Mouse (Mus musculus) hindbrain, embryonic 11.5 days (tissue): ENCODE data around the gene Grip1. TPM values are rescaled to one million over a fixed set of nuclear protein-coding genes. Genes with fewer than 3 reads are reported as not detected.

ENCODE experiments used
- ATAC-seq: fragments of 200-750 bp; cut with Nextera tagmentation; 2 replicates; pipeline ENCODE4 v1.8.0; 2017; ENCODE audit warnings: mild to moderate bottlenecking, moderate TSS enrichment, moderate library complexity; ENCODE audit not compliant: low FRiP score
- DNase-seq: peaks from one replicate; pipeline ENCODE4 v3.0.0-alpha.2; 2015; ENCODE audit warnings: low spot score
- H3K27ac ChIP-seq: fragments of 300-500 bp; sonication (generic); 2 replicates; pipeline ENCODE4 v1.5.1; 2014; ENCODE audit warnings: mild to moderate bottlenecking, low read depth, low read length
- H3K27me3 ChIP-seq: fragments of 300-500 bp; sonication (generic); 2 replicates; pipeline ENCODE4 v1.6.1; 2014; ENCODE audit warnings: mild to moderate bottlenecking, low read length, moderate library complexity, mixed read lengths; ENCODE audit not compliant: control insufficient read depth, insufficient read depth
- H3K36me3 ChIP-seq: fragments of 300-500 bp; sonication (generic); 2 replicates; pipeline ENCODE4 v1.6.1; 2014; ENCODE audit warnings: mild to moderate bottlenecking, low read length, moderate library complexity, mixed read lengths; ENCODE audit not compliant: control insufficient read depth, insufficient read depth
- H3K4me1 ChIP-seq: fragments of 300-500 bp; sonication (generic); replicated peaks from 2 replicates; pipeline ENCODE4 v1.6.1; 2014; ENCODE audit warnings: low read length, mixed read lengths; ENCODE audit not compliant: control insufficient read depth, insufficient read depth
- H3K4me2 ChIP-seq: fragments of 300-500 bp; sonication (generic); replicated peaks from 2 replicates; pipeline ENCODE4 v1.6.1; 2014; ENCODE audit warnings: mild to moderate bottlenecking, low read depth, low read length
- H3K4me3 ChIP-seq: fragments of 300-500 bp; sonication (generic); 2 replicates; pipeline ENCODE4 v1.5.1; 2014; ENCODE audit warnings: low read depth, low read length
- H3K9ac ChIP-seq: fragments of 300-500 bp; sonication (generic); 2 replicates; pipeline ENCODE4 v1.6.1; 2014; ENCODE audit warnings: low read depth, low read length
- H3K9me3 ChIP-seq: fragments of 300-500 bp; sonication (generic); 2 replicates; pipeline ENCODE4 v1.6.1; 2016; ENCODE audit warnings: low read length; ENCODE audit not compliant: control insufficient read depth
- WGBS: fragments of 180-500 bp; shearing (Covaris S2); extraction: QIAGEN DNeasy Blood & Tissue Kit; methylation state at CpG from one replicate; pipeline ENCODE4 v1.1.7; 2014; 5-methylcytosine and 5-hydroxymethylcytosine counted together
- polyA plus RNA-seq: library from polyadenylated mRNA; unstranded; fragments of >200 nt; fragmentation: Nextera tagmentation; extraction: Ambion mirVana; gene quantifications from 2 replicates; pipeline ENCODE4 v1.2.1, GENCODE M21; 2014

Gene Grip1
- polyA plus RNA-seq, 1 experiment from 2014 or later, result 11.8 TPM

DNA sequence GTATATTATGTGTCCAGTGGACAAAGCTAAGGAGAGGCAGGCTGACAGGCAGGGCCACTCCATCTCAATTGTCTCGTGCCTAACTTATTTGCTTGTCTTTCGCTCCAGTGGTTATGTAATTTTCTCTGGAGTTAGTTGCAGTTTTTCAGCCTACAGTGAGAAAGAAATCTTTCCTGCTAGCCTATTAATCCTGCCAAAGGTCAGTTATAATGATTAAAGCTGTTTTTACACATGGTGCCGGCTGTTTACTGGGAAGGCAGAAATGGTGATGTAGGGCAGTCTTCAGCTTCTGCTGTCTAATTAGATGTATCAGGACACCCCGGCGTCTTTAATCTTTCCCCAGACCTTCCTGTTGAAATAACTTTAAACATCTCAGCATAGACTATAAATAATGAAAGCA lies 276.6 kb downstream of the Grip1 start:
- no peak overlapping the region for H3K9ac ChIP-seq
- ATAC-seq, result no peak
- no peak for DNase-seq
- H3K4me1 ChIP-seq, result 0 out of 2 replicates have a peak, but pooled peaks cover 2% of the 10 kb centered on the region
- H3K4me2 ChIP-seq, result no peak overlapping the region
- H3K27ac ChIP-seq, result no peak overlapping the region
- H3K27me3 ChIP-seq, result no peaks in the 10 kb centered on the region
- no peak overlapping the region for H3K4me3 ChIP-seq
- WGBS, result 75% methylated on average over 5 of the region's 5 CpGs
- H3K36me3 ChIP-seq, result no peaks in the 10 kb centered on the region
- H3K9me3 ChIP-seq, result no peaks in the 10 kb centered on the region

DNA sequence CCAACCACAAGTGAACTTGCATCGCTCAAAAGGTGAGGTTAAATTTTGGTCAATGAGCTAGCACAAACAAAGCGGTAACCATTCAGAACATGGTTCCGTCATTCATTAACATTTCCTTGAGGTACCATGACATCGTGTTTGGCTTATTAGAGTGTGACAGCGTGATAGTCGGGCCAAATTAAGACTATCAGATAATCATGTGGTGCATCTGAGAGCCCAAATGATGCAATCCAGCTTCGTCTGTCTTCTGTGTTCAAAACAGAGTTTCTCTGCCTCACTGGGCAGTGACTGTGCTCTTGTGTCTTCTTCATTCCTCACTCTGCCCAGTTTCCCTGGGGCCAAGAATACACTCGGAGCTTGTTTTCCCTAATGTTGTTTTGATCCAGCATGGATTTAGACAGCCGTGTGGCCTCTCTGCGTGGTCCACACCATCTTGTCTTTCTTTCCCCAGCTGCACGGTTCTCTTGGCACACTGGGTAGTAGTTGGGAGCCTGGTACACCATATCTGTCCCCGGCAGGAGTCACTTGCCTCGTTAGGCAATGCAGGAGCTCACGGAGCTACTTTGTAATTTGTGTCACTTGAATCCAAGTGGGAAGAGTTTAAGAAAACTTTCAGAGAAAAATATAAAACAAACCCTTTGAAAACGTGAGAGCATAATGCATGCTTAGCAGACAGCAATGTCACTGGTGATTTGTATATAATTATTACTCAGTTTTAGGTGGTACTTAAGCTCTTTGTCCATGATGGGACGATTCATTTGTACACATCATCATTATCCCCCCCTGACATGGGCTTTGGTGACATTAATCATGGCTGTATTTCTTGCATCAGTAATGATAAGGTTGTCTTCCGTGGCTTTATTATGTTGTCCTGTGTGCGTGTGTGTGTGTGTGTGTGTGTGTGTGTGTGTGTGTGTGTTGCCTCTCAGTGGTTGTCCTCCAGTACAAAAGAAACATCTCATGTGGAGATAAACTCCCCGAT lies 281.7 kb downstream of the Grip1 start:
- H3K4me2 ChIP-seq, result no peak overlapping the region
- no peaks in the 10 kb centered on the region for H3K4me1 ChIP-seq
- no peak for DNase-seq
- H3K27ac ChIP-seq, result no peak overlapping the region
- no peaks in the 10 kb centered on the region for H3K27me3 ChIP-seq
- no peak overlapping the region for H3K4me3 ChIP-seq
- H3K9ac ChIP-seq, result no peak overlapping the region
- ATAC-seq, result no peak
- 82% methylated on average over 19 of the region's 19 CpGs for WGBS
- no peaks in the 10 kb centered on the region for H3K36me3 ChIP-seq
- no peaks in the 10 kb centered on the region for H3K9me3 ChIP-seq

DNA sequence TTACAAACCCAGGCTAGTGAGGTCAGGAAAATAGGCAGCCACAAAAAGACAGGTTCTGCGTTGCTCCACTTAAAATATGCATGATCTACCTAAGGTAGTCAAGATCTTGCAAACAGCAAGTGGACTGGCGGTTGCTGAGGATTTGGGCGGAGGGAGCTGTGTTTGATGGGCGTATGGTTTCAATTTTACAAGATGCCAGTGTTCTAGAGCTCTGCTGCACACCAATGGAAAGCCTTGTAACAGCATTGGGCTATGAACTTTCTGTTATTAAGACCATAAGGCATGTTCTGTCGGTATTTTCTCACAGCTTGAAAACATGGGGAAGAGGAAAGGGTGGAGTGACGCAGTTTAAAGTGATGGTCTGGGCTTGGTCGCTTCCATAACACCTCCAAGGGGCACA lies 285.8 kb downstream of the Grip1 start:
- 84% methylated on average over 7 of the region's 7 CpGs for WGBS
- Histone ChIP-seq H3K9me3 (no peaks in the 10 kb centered on the region), H3K4me2 (no peak overlapping the region), H3K36me3 (no peaks in the 10 kb centered on the region), H3K4me3 (no peak overlapping the region), H3K4me1 (no peaks in the 10 kb centered on the region), H3K9ac (no peak overlapping the region), H3K27me3 (no peaks in the 10 kb centered on the region), H3K27ac (no peak overlapping the region)
- DNase-seq, result no peak
- ATAC-seq, result no peak

DNA sequence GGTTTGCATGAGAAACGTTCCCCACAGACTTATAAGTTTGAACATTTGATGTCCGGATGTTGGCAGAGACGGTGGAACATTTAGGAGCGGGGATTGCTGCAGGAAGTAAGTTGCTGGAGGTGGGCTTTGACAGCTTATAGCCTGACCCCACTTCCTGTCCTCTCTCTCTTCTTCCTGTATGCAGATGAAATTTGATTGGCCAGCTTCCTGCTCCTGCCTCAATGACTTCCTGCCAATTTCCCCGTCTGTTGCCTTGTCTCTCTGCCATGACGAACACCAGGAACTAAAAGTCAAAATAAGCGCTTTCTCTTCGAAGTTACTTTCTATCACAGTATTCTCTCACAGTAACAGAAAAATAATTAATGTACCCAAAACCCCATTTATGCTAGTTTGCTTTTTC lies 289.1 kb downstream of the Grip1 start:
- Histone ChIP-seq H3K4me3 (no peak overlapping the region), H3K4me2 (no peak overlapping the region), H3K27ac (no peak overlapping the region), H3K9me3 (no peaks in the 10 kb centered on the region), H3K4me1 (no peaks in the 10 kb centered on the region), H3K36me3 (no peaks in the 10 kb centered on the region), H3K27me3 (no peaks in the 10 kb centered on the region), H3K9ac (no peak overlapping the region)
- WGBS, result 88% methylated on average over 8 of the region's 8 CpGs
- DNase-seq (no peak), ATAC-seq (no peak)

DNA sequence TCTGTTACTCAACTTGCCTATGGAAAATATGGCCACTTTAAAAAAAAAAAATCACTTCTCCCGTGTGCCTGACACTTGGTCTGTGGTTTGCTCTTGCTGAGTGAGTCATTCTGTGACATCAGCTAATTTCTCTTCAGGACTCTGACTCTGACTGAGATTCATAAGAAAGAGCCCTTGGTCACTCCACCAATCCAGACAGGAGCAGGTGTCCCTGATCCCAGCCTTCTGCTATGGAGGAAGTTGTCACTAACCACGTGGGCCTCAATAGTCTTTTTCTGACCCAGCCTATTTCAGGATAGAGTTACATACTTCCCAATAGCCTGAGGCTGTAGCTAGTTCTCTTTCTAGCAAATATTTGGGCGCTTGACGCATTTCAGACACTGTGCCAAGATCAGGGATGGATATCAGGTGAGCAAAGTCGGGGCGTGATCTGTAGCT lies 298.8 kb downstream of the Grip1 start:
- Histone ChIP-seq H3K36me3 (no peaks in the 10 kb centered on the region), H3K4me3 (no peak overlapping the region), H3K4me2 (no peak overlapping the region), H3K27ac (no peak overlapping the region), H3K9me3 (no peaks in the 10 kb centered on the region), H3K27me3 (no peaks in the 10 kb centered on the region), H3K9ac (no peak overlapping the region), H3K4me1 (no peaks in the 10 kb centered on the region)
- no peak for DNase-seq
- 88% methylated on average over 6 of the region's 6 CpGs for WGBS
- no peak for ATAC-seq

DNA sequence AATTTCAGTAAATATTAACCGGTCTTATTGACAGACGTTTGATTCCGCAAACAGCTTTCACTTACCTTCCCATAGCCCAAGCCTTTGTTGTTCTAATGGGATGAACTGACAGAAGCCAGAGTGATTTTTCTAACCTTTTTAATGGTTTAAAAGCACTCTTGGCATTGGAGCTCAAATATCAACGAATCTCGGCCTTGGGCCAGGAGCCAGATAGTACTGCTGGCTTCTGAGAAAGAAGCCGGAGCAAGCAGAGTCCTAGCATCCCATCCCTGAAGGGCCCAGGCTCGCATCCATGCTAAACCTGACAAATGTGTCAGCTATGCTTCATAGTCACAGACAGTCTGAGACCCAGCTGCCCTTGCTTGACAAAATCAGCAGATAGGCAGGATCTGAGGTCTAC lies 302.6 kb downstream of the Grip1 start:
- DNase-seq (no peak), ATAC-seq (no peak)
- no peak overlapping the region for H3K27ac ChIP-seq
- no peak overlapping the region for H3K9ac ChIP-seq
- 94% methylated on average over 7 of the region's 7 CpGs for WGBS
- H3K27me3 ChIP-seq, result no peaks in the 10 kb centered on the region
- H3K9me3 ChIP-seq, result no peaks in the 10 kb centered on the region
- H3K36me3 ChIP-seq, result no peaks in the 10 kb centered on the region
- H3K4me2 ChIP-seq, result no peak overlapping the region
- no peaks in the 10 kb centered on the region for H3K4me1 ChIP-seq
- no peak overlapping the region for H3K4me3 ChIP-seq

DNA sequence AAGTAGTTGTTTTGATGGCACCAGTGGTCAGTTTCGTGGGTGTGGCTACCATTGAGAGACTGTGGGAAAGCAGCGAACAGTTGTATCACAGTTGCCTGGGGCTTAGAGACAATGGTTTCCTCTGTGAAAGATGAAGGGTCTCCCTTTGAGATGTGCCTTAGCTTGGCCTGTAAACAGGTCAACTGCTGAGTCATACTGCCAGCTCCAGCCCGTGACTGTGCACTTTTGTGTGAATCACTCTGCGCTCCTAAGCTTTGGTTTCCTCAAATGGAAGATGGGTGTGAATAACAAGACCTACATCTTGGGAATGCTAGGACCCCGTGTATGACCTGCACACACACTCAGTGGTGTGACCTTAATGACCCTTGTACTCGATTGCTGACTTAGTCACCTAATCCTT lies 303.6 kb downstream of the Grip1 start:
- no peak overlapping the region for H3K4me3 ChIP-seq
- H3K27ac ChIP-seq, result no peak overlapping the region
- H3K4me2 ChIP-seq, result no peak overlapping the region
- WGBS, result 78% methylated on average over 6 of the region's 6 CpGs
- no peaks in the 10 kb centered on the region for H3K9me3 ChIP-seq
- DNase-seq (no peak), ATAC-seq (no peak)
- no peaks in the 10 kb centered on the region for H3K27me3 ChIP-seq
- no peak overlapping the region for H3K9ac ChIP-seq
- no peaks in the 10 kb centered on the region for H3K4me1 ChIP-seq
- no peaks in the 10 kb centered on the region for H3K36me3 ChIP-seq

DNA sequence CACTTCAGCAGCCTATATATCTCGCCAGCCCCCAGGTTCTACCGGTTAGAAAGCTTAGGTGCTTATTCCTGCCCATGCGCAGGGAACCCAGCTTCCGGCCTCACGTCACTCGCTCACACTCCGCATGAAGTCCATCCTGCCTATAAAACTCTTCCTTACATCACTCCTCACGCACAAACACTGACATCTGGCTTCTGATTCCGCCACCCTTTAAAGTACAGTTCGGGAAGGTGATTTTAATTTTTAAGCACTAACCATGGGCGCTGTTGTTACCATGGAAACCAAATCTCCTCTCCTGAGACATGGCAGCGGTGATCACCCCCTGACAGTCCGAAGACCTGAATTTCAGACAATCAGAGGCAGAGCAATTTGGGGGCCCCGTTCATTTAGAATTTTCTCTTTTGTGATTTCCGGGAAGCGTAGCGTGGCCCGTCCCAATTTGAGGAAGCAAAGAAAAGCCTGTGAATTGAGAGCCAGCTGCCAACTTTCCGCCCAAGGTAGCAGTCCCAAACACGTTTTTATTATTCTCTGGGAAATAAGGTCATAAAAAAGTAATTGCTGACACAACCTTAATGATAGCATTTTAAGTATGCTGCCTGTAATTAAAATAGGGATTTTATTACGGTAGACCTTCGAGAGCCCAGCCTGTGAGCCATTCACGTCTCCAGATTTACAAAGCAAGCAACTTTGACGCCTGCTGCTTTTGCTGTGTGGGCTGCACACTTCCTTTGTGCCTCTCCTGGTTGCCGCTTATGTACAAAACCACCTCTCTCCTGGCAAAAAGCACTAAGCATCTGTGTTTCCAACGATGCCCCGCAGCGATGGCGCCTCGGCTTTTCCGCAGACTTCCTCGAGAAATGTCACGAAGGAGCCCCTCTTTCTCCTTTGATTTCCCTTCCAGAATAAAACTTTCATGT lies 308.1 kb downstream of the Grip1 start:
- H3K4me3 ChIP-seq, result no peak overlapping the region

More for the DNA sequence above, 308.1 kb downstream of the Grip1 start:
- no peak overlapping the region for H3K9ac ChIP-seq
- no peaks in the 10 kb centered on the region for H3K4me1 ChIP-seq
- H3K4me2 ChIP-seq, result no peak overlapping the region
- no peaks in the 10 kb centered on the region for H3K27me3 ChIP-seq
- H3K36me3 ChIP-seq, result no peaks in the 10 kb centered on the region
- H3K27ac ChIP-seq, result no peak overlapping the region
- 88% methylated on average over 33 of the region's 33 CpGs for WGBS
- DNase-seq, result no peak
- ATAC-seq, result no peak
- no peaks in the 10 kb centered on the region for H3K9me3 ChIP-seq
